Mouse (Mus musculus) gastrocnemius, postnatal 25 days (tissue): ENCODE results near the gene Acsf3. TPM values are rescaled to one million over a fixed set of nuclear protein-coding genes. Genes with fewer than 3 reads are reported as not detected.

Experiments used
- DNase-seq: peaks from one replicate; pipeline ENCODE4 v3.0.0; 2022
- total RNA-seq, 2 experiments: library from RNA; stranded (reverse); gene quantifications; 1 replicate in 1 of 2; 2 replicates in 1 of 2; pipeline ENCODE4 v1.2.3; 2021

The Acsf3 gene
- total RNA-seq, 2 experiments from 2014 or later = 12.9 to 13.3 TPM

DNA sequence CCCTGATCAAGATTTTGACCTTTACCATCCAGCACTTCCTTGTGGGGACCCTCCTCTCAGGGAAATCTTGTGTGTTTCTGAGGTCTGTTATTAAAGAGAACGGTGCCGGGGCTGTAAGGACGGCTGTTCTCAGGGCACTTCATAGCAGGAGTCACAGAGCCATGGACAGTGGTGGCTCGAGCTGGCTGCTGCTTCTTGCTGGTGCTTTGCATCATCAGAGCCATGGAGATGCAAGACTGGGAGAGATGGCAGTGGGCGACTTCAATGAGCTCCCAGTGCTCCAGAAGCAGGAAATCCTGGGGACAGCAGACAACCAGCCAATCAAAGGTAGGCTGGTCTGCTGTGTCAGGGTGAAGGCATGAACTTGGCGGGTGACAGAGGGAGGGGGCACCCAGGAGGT is 14.2 kb upstream of the Acsf3 start:
- no peak for DNase-seq

DNA sequence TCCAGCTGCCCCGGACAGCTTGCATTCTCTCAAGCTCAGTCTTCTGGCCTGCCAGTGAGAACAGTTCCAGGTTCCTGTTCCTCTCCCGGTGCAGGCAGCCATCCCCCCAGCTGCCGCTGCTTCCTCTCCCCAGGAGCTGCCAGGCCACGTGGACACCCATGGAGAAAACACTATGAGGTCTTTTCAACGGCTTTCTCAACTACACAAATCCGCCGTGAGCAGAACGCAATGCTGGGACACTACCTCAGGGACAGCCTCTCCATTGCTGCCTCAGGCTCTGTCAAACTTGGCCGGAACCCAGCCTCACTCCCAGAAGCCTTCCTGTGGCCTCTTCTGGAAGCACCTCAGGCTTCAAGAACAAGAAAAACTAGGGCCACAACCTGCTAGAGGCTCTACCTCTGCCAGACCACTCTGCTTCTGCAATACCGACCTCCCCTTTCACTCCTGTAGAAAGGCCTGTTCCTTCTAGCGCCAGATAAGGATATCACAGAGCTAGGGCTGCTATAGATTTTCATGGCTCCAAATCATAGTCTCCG is 12.5 kb upstream of the Acsf3 start:
- no peak for DNase-seq

GRCm38 (mm10) chr8:122763267-122763738 is 12.0 kb upstream of the Acsf3 start:
- peak; percentile 49 for DNase-seq

DNA sequence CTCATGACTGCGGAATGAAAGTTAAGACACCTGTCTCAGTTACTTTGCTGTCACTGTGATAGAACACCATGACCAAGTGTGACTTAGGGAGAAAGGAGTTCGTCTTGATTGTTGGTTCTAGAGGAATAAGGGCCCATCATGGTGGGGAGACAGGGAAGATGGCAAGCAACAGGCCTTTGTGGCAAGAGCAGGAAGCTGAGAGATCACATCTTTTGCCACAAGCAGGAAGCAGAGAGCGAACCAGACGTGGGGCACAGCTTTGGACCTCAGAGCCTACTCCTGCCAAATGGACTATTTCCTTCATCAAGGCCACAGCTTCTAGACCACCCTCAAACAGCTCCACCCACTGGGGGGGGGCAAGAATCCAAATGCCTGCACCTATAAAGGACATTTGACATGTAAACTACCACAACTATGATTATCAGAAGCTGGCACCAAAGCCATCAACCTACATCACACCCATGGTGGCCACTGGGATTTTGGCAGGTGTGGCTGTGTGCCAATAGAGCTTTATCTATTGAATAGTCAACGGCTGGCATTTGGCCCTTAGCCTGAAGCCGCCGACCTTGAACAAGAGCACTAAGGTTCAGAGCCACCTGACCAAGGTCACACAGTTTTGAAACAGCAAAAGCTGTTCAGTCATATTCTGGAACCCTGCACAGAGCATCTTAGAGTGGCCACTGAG is 10.4 kb upstream of the Acsf3 start:
- no peak for DNase-seq

- DNase-seq = no peak
These were observed 9.1 kb upstream of the Acsf3 start for GRCm38 (mm10) chr8:122766189-122766588.

- DNase-seq = no peak
These were observed 8.6 kb upstream of the Acsf3 start for GRCm38 (mm10) chr8:122766647-122767200.

GRCm38 (mm10) chr8:122767229-122767628 is 8.1 kb upstream of the Acsf3 start:
- no peak for DNase-seq

DNA sequence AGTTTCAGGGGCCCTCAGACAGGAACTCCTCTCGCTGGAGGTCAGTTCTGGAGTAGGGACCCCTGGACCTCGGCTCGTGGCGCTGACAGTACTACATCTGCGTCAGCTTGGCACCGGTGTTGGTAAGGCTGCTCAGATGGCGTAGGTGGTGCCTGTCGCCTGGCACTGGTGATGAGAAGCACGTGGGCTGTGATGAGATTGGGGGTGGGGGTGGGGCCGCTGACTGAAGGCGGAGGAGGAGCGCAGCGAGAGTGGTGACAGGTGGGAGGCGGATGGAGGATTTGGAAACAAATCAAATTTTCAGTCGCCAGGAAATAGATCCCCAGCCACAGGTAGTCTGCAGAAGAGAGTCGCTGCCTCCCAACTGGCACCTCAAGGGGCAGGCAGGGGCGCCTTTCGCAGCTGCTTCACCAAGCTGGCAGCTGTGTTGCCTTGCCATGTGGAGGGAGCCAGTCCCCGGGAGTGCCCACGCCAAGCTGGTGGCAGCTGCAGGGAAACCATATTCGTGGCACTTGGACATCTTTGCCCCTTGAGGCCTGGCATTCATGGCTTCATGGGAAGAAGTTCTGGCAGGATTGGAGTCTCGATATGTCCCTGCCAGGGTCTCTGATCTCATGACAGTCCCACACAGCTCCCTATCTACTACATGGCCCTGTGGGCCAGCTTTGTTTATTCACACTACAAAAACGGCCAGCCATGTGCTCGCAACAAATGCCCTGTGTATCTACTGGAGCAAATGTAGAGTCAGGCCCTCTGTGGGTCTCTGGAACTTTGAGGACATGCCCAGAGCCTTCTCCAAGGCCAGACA is 5.8 kb upstream of the Acsf3 start:
- DNase-seq = no peak

DNA sequence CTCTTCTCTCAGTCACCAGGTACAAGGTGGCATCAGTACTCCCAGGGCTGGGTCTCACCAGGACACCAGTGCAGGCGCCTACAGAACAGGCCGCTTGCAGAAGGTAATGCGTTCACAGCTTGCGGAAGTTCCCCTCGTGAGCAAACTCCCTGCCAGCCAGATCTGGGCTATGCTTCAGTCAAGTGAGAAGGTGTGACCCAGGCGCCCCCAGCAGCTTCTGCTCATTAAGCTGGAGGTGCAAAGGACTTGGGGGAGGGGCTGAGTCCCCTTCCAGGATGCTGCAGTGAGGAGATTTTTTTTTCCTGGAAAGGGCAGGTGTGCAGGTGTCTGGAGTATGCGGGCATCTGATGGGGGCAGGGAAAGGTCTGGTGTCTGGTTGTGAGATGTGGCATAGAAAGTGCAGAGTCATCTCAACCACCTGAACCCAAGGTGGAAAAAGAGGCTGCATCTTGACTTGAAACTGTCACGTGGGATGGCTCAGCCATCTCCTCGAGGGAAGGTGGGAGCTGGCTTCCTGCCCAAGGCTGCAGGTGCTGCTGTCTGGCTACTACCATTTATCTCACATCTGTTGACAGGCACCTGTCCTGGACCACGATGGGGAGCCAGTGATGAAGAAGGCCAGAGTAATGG is 2.7 kb upstream of the Acsf3 start:
- no peak for DNase-seq

DNA sequence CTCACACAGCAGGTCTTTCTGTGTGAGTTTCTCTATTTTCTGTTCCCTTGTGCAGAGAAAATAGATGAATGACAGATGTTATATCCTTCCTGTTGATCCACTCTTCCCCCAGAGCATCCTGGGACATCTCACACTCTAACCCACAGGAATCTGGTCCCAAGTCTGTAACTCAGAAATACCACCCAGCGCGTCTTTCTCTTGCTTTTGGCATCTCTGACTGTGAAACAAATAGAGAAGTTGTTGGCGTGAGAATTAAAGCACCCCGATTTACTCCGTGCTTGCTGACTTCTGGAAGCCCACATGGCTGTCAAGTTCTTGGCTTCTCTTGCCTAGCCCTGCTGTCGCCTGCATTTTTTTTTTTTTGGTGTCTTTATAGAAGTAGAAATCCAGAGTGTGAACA is 2.4 kb downstream of the Acsf3 start:
- no peak for DNase-seq

DNA sequence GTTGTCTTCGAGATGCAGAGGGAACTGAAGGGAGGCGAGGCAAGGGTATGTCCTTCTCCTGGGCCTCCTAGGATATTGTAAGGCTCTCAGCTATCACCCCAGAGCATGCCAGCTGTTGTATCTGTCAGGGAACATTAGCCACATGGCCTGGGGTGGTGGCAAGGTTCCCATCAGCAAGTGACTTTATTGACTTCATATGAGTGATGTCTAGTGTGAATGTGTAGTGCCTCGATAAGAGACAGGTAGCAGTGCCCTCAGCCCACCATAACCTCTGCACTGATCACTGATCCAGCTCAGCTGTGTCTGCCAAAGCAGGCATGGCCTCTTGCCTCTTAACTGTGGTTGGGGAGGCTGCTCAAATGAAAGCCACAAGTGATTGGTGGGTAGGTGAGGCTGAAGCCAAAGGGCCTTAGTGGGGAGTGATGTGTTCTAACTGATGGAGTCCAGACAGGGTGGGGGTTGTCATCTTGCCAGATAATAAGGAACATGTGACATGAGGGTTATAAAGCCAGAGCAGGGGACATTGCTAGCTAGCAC is 3.5 kb downstream of the Acsf3 start:
- no peak for DNase-seq

DNA sequence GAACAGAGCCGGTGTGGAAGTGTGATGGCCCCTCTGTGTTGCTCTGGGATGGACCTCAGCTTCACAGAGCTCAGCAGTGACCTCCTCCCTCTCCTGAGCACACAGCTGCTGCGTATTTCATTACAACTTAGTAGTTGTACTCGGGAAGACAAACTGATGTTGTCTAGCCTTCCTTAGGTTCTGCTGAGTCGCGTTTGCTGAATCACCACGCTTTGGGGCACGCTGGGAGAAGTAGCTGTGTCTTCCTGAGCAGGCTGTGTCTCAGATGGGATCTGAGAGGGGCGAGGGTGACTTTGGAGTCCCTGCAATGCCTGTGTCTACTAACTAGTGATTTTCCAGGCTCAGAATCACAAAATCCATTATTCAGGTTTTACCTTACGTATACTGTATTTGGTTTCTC is 4.0 kb downstream of the Acsf3 start:
- DNase-seq = no peak

DNA sequence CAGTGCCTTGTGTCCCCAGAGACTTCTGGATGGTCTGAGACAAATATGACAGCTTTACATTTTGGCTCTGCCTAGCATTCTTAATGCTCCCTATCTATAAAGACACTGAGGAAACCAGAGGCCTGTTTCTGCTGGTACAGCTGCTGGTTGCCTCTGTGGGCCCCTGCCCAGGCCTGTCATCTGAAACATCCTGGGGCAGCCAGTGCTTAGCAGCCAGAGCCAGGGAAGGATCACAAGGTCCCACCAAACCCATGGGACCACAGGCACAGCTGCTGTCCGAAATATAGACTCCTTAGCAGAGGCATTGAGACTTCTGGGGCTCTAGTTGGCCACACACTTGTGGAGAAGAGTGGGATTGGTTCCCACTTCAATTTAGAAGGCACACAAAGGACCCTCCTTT is 9.5 kb downstream of the Acsf3 start:
- no peak for DNase-seq

GRCm38 (mm10) chr8:122789796-122790195 is 14.5 kb downstream of the Acsf3 start:
- DNase-seq = no peak

GRCm38 (mm10) chr8:122793375-122794174 is 18.3 kb downstream of the Acsf3 start:
- no peak for DNase-seq

GRCm38 (mm10) chr8:122794175-122794454 is 18.8 kb downstream of the Acsf3 start:
- DNase-seq = no peak

GRCm38 (mm10) chr8:122803906-122804761 is 28.8 kb downstream of the Acsf3 start:
- no peak for DNase-seq

GRCm38 (mm10) chr8:122805349-122805748 is 30.1 kb downstream of the Acsf3 start:
- DNase-seq = no peak

DNA sequence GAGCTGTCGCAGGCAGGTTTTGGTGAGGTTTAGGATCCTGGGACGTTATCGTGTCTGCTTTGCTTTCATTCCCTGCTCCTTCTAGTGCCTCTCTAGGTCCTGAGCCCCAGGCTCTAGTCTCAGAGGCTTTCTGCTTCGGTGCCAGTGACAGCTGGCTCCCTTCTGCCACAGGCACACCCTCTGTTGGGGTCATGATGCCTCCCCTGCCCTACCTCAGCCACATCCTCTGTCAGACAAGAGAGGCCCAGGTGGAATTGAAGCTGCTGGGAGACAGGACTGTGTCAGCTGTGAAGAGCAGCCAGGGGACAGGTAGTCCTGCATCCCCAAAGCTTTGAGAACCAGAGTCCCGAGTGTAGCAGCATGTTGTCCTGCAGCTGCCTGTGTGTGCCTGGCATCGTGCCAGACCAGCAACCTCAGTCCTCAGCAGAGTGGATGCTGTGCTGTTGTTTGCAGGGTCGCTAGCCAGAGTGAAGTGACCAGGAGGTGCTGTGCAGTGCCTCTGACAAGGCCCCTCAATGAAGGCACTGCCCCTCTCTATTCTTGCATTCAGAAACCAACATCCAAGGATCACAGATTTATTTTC is 31.8 kb downstream of the Acsf3 start:
- no peak for DNase-seq

DNA sequence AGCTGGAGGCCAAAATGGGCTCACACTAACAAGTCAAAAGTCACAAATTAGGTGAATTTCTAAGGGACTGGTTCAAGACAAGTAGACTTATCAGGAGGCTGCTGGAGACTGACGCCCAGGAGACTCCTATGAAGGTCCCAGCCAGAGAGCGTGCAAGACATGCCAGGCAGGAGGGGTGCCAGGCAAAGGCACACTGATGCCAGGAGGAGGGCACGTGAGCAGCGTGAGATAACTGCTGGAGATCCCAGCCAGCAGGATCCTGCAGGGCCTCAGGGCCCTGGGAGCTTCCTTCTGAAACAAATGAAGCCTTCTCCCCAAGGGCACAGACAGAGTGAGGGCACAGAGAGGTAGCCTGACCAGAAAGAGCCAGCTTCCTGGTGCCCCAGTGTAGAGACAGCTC is 32.6 kb downstream of the Acsf3 start:
- DNase-seq = no peak
